Mouse (Mus musculus) embryonic fibroblast, embryonic 13.5 days (primary cell): ENCODE data around the gene Cdk14.

Source experiments
- CTCF ChIP-seq: IDR thresholded peaks from 2 replicates; pipeline ENCODE4 v1.5.1; 2011; ENCODE audit warnings: mild to moderate bottlenecking, control low read depth, low read length, moderate library complexity, borderline replicate concordance; ENCODE audit not compliant: insufficient read depth
- POLR2A ChIP-seq: IDR thresholded peaks from 2 replicates; pipeline ENCODE4 v1.6.1; 2011; ENCODE audit warnings: low read depth, mild to moderate bottlenecking, control low read depth, low read length, moderate library complexity

DNA sequence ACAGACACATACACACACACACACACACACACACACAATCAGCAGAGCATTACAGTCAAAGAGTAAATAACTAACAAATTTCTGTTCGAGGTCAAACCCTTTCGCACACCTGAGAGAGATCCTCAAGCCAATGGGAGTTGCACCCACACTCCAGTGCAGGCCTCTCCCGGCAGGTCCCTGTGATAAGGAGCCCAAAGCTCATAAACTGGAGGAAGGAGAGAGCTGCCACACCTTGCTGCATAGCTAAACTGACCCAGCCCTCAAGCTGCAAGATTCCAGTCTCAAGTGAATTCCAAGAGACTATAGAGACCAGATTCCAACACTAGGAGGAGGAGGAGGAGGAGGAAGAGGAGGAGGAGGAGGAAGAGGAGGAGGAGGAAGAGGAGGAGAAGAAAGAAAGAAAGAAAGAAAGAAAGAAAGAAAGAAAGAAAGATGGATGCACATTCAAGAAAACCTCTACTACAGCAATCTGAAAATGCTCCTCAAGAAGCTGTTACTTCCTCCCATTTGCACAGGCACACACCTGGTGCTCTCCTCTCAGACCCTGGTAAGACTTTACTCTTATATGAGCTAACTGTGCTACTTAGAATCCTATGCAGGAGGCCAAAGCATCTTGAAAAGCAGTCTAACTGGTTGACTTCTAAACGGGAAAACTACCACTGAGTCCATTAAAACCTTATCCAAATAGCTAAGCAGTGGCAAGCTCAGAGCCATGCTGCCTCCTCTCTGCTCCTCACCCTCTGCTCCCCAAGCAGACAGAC, 49.6 kb downstream of the Cdk14 start:
- no peak for TF ChIP-seq CTCF
- TF ChIP-seq POLR2A, result no peak
